Mouse (Mus musculus) lung, postnatal 0 days (tissue): Measurements from ENCODE around the gene Fga. TPM values are rescaled to one million over a fixed set of nuclear protein-coding genes. Genes with fewer than 3 reads are reported as not detected.

ENCODE experiments used
- ATAC-seq: fragments of 200-750 bp; cut with Nextera tagmentation; 2 replicates; pipeline ENCODE4 v1.8.0; 2017; ENCODE audit warnings: moderate library complexity
- DNase-seq: peaks from one replicate; pipeline ENCODE4 v3.0.0-alpha.2; 2016; ENCODE audit warnings: low spot score
- H3K27ac ChIP-seq: fragments of 300-500 bp; sonication (generic); 2 replicates; pipeline ENCODE4 v1.5.1; 2014; ENCODE audit warnings: antibody characterized with exemption, mild to moderate bottlenecking, low read length, mixed read lengths
- H3K27me3 ChIP-seq: fragments of 300-500 bp; sonication (generic); replicated peaks from 2 replicates; pipeline ENCODE4 v1.6.1; 2014; ENCODE audit warnings: low read length, mixed read lengths; ENCODE audit not compliant: insufficient read depth
- H3K36me3 ChIP-seq: fragments of 300-500 bp; sonication (generic); 2 replicates; pipeline ENCODE4 v1.6.1; 2014; ENCODE audit warnings: low read length, mixed read lengths; ENCODE audit not compliant: insufficient read depth
- H3K4me1 ChIP-seq: fragments of 300-500 bp; sonication (generic); 2 replicates; pipeline ENCODE4 v1.6.1; 2014; ENCODE audit warnings: antibody characterized with exemption, low read depth, low read length, mixed read lengths; ENCODE audit not compliant: insufficient read depth
- H3K4me2 ChIP-seq: fragments of 300-500 bp; sonication (generic); replicated peaks from 2 replicates; pipeline ENCODE4 v1.6.1; 2014; ENCODE audit warnings: low read depth, mild to moderate bottlenecking, low read length, moderate library complexity, mixed read lengths
- H3K4me3 ChIP-seq: fragments of 300-500 bp; sonication (generic); 2 replicates; pipeline ENCODE4 v1.5.1; 2014; ENCODE audit warnings: low read depth, low read length
- H3K9ac ChIP-seq: fragments of 300-500 bp; sonication (generic); replicated peaks from 2 replicates; pipeline ENCODE4 v1.6.1; 2014; ENCODE audit warnings: low read depth, mild to moderate bottlenecking
- H3K9me3 ChIP-seq: fragments of 300-500 bp; sonication (generic); 2 replicates; pipeline ENCODE4 v1.6.1; 2016; ENCODE audit warnings: low read length, mixed read lengths
- CTCF ChIP-seq: IDR thresholded peaks from 2 replicates; pipeline ENCODE4 v1.5.1; 2016; ENCODE audit warnings: antibody characterized with exemption, mild to moderate bottlenecking
- EP300 ChIP-seq: IDR thresholded peaks from 2 replicates; pipeline ENCODE4 v1.6.1; 2016; ENCODE audit warnings: antibody characterized with exemption, mild to moderate bottlenecking, control low read depth
- WGBS: fragments of 180-500 bp; shearing (Covaris S2); extraction: QIAGEN DNeasy Blood & Tissue Kit; methylation state at CpG from one replicate; pipeline ENCODE4 v1.1.7; 2014; 5-methylcytosine and 5-hydroxymethylcytosine counted together
- polyA plus RNA-seq: library from polyadenylated mRNA; unstranded; fragments of >200 nt; fragmentation: Nextera tagmentation; extraction: Ambion mirVana; gene quantifications from 2 replicates; pipeline ENCODE4 v1.2.1, GENCODE M21; 2015

Gene Fga
- polyA plus RNA-seq, 1 experiment from 2014 or later: 0.50 TPM

DNA sequence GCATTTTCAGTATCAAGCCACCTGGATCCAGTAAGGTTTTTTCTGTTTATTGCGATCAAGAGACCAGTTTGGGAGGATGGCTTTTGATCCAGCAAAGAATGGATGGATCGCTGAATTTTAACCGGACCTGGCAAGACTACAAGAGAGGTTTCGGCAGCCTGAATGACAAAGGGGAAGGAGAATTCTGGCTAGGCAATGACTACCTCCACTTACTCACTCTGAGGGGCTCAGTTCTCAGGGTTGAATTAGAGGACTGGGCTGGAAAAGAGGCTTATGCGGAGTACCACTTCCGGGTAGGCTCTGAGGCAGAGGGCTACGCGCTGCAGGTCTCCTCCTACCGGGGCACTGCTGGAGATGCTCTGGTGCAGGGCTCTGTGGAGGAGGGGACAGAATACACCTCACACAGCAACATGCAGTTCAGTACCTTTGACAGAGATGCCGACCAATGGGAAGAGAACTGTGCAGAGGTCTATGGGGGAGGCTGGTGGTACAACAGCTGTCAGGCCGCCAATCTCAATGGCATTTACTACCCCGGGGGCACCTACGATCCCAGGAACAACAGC is 7.0 kb downstream of the Fga start:
- no peak overlapping the region for H3K9ac ChIP-seq
- no peak for ATAC-seq
- WGBS: 65% methylated on average over 13 of the region's 13 CpGs
- H3K4me1 ChIP-seq: no peaks in the 10 kb centered on the region
- H3K27me3 ChIP-seq: no peaks in the 10 kb centered on the region
- no peak overlapping the region for H3K4me3 ChIP-seq
- no peaks in the 10 kb centered on the region for H3K9me3 ChIP-seq
- H3K36me3 ChIP-seq: no peaks in the 10 kb centered on the region
- H3K4me2 ChIP-seq: no peak overlapping the region
- no peak for DNase-seq
- no peak overlapping the region for H3K27ac ChIP-seq
- TF ChIP-seq EP300: no peak
- no peak for TF ChIP-seq CTCF

DNA sequence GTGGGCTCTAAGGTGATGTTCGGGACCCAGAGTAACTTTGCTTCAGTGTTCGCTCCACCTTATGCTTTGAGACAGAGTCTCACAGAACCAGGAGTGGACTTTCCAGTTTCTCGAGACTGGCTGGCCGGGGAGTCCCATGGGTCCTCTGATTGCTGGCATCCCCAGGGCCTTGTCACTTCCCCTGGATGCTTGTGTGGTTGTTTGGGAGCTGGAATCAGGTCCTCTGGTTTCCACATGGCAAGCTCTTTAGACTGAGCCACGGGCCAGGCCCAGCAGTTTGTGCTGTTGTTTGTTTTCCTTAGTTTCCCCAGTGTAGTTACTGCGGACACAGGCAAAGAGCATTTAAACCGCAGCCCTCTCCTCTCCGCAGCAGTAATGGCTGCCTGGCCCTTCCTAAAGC is 7.9 kb downstream of the Fga start:
- 67% methylated on average over 8 of the region's 8 CpGs for WGBS
- no peak for DNase-seq

DNA sequence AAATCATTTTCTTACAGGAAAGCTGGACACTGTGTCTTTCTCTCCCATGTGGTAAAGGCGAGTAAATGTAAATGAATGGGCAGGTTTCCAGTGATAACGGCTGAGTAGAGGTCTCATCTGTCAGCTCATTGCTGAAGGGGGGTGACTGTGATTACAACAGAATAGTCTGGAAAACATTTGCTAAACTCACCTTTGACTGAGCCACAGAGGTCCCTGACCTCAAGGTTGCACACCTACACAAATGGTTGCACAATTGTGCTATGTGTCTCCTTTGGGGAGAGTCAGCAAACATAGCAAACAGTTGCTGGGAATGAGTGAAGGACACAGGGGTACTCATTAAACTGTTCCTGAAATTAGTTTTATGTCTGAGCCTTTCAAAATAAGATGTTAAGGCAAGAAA is 13.0 kb downstream of the Fga start:
- Histone ChIP-seq H3K9ac (no peak overlapping the region), H3K36me3 (no peaks in the 10 kb centered on the region), H3K9me3 (no peaks in the 10 kb centered on the region), H3K4me2 (no peak overlapping the region), H3K4me1 (no peaks in the 10 kb centered on the region), H3K27me3 (no peaks in the 10 kb centered on the region), H3K27ac (no peak overlapping the region), H3K4me3 (no peak overlapping the region)
- DNase-seq: no peak
- ATAC-seq: no peak
- WGBS: 57% methylated on average over 2 of the region's 2 CpGs
- TF ChIP-seq EP300: no peak
- TF ChIP-seq CTCF: no peak

More for the DNA sequence above, 7.9 kb downstream of the Fga start:
- Histone ChIP-seq H3K4me1 (no peaks in the 10 kb centered on the region), H3K27ac (no peak overlapping the region), H3K9ac (no peak overlapping the region), H3K27me3 (no peaks in the 10 kb centered on the region), H3K4me3 (no peak overlapping the region), H3K36me3 (no peaks in the 10 kb centered on the region), H3K4me2 (no peak overlapping the region), H3K9me3 (no peaks in the 10 kb centered on the region)
- ATAC-seq: no peak
- no peak for TF ChIP-seq EP300
- TF ChIP-seq CTCF: no peak

DNA sequence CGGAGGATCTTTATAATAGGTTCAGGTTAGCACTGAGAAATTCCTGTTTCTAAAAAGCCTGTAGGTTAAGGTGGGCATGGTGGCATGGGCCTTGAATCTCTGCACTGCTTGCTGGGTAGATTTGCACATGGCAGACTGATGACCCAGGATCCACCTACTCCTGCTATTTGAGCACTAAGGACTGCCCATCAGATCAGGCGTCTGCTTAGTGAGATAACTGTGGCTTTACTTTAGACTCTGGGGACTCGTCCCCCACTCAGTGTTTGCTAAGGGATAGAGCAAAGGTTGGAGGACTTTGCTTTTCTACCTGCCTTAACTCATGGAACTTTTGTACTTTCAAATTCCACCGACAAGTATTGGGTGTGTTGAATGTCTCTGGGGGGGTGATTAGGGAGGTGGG is 13.8 kb downstream of the Fga start:
- H3K4me1 ChIP-seq: no peaks in the 10 kb centered on the region
- DNase-seq: no peak
- TF ChIP-seq EP300 (no peak), CTCF (no peak)
- no peaks in the 10 kb centered on the region for H3K27me3 ChIP-seq
- no peaks in the 10 kb centered on the region for H3K36me3 ChIP-seq
- H3K9me3 ChIP-seq: no peaks in the 10 kb centered on the region
- no peak overlapping the region for H3K9ac ChIP-seq
- no peak overlapping the region for H3K4me3 ChIP-seq
- no peak overlapping the region for H3K4me2 ChIP-seq
- H3K27ac ChIP-seq: no peak overlapping the region
- whole genome bisulfite sequencing: 54% methylated on average over 4 of the region's 4 CpGs
- ATAC-seq: no peak

DNA sequence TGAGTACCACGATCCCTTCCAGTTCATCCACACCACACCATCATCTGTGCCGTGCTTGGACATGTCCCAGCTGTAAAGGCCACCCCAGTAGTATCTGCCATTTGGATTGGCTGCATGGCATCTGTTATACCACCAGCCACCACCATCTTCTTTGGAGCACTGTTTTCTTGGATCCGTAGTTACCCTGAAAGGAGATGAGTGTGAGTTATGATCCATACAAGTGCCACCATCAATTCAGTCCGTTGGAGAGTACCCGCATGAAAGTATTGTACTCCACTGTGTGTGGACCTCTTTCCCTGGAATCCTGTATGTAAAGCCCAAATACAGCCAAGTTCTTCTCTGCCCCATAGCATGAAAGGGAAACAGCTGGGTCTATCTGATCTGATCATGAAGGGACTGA is 16.6 kb downstream of the Fga start:
- 83% methylated on average over 5 of the region's 5 CpGs for WGBS
- H3K27ac ChIP-seq: no peak overlapping the region
- no peak overlapping the region for H3K4me2 ChIP-seq
- no peak for ATAC-seq
- DNase-seq: no peak
- no peaks in the 10 kb centered on the region for H3K9me3 ChIP-seq
- no peak overlapping the region for H3K9ac ChIP-seq
- no peak overlapping the region for H3K4me3 ChIP-seq
- TF ChIP-seq EP300 (no peak), CTCF (no peak)
- no peaks in the 10 kb centered on the region for H3K36me3 ChIP-seq
- H3K27me3 ChIP-seq: no peaks in the 10 kb centered on the region
- H3K4me1 ChIP-seq: no peaks in the 10 kb centered on the region

DNA sequence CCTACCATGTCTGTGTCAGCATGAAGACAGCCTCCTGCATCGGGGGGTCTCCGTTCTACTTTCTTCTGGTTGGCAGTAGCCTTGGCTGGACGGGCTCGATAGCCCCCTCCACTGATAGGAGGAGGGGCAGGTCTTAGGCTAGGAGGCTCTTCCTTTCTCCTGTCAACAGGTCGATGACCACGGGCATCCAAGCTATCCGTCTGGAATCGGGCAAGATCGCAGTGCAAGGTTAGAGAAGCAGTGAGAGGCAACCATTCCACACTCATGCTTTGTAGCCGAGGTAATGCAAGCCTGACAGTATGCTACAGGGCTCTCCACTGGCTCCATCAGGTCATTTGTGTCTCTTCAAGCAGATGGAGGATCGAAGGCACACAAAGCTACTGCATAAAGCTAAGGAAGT is 20.8 kb downstream of the Fga start:
- H3K36me3 ChIP-seq: no peaks in the 10 kb centered on the region
- TF ChIP-seq CTCF (no peak), EP300 (no peak)
- no peaks in the 10 kb centered on the region for H3K27me3 ChIP-seq
- DNase-seq (no peak), ATAC-seq (no peak)
- H3K9ac ChIP-seq: no peak overlapping the region
- no peaks in the 10 kb centered on the region for H3K9me3 ChIP-seq
- 78% methylated on average over 11 of the region's 11 CpGs for WGBS
- no peak overlapping the region for H3K27ac ChIP-seq
- no peaks in the 10 kb centered on the region for H3K4me1 ChIP-seq
- H3K4me3 ChIP-seq: no peak overlapping the region
- H3K4me2 ChIP-seq: no peak overlapping the region

DNA sequence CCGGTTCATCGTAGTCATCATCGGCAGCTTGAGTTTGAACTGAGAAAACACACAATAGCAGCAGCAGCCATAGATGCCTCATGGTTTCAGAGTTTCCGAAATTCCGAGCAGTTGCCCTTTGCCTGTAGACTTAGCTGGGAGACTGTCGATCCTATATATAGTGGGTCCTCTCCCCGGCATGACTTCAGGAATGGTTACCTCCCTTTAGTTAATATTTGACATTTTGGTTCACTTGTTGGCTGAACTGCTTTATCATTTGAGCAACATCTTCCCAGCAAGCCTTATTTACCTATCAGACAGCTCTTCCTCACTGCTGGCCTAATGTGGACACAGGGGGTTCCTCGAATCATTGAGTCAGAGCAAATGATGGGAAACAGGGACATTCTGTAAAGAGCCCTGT is 23.8 kb downstream of the Fga start, which contains the start of gene Fgb:
Fgb (minus strand) TSS at position 184 of the 400 bp plus-strand sequence.
- no peaks in the 10 kb centered on the region for H3K27me3 ChIP-seq
- no peak within 1 kb of the TSS for H3K4me3 ChIP-seq
- no peak within 1 kb of the TSS for H3K27ac ChIP-seq
- WGBS: 71% methylated on average over 8 of the region's 8 CpGs
- TF ChIP-seq EP300 (no peak), CTCF (no peak)
- ATAC-seq: no peak
- no peaks in the 10 kb centered on the region for H3K36me3 ChIP-seq
- no peaks in the 10 kb centered on the region for H3K9me3 ChIP-seq
- no peak within 1 kb of the TSS for H3K4me2 ChIP-seq
- H3K9ac ChIP-seq: no peak within 1 kb of the TSS
- DNase-seq: no peak
- no peaks in the 10 kb centered on the region for H3K4me1 ChIP-seq
